Mouse (Mus musculus) urinary bladder, postnatal 10 days (tissue): Measurements from ENCODE around the gene Cpeb3.
A peak's percentile ranks its signal among the peaks of the same experiment; 100 is the strongest.
"Not testable (repeated sequence)": the region's sequence is repeated elsewhere in the genome, so short reads cannot be mapped to it uniquely, and the experiment has no call there.

ENCODE experiments used
- DNase-seq: peaks from one replicate; pipeline ENCODE4 v3.0.0; 2022; ENCODE audit warnings: low spot score

Gene Cpeb3

DNA sequence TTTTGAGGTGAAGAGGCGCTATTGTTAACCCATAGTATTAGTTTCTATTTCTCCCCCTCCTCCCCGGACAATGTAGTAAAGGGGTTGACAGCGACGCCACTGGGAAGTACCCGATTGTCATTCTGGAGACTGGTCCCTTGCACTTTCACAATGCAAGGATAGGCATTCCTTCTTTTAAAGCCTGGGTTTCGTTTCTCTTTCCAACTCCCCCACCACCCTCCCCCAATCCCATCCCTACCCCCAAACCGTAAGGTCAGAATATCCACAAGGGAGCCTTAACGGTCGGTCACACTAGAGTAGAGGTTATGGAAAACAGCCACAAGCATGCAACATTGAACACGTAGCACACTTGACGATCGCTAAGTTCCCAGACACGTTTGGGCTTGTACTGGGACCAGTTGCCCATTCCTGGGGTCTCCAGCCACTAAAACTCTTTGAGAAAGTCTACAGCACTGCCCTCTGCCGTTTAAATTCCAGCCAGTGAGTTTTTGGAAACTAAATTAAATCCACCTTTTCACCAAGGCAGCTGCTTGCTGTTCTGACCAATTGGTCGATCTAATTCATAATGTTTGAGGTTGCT is at the start of gene Cpeb3:
Gene Cpeb3 (minus strand): TSS at position 426 of the 580 bp plus-strand sequence.
- no peak for DNase-seq

GRCm38 (mm10) chr19:37255321-37255720 is 46.9 kb upstream of the Cpeb3 start:
- no peak for DNase-seq

DNA sequence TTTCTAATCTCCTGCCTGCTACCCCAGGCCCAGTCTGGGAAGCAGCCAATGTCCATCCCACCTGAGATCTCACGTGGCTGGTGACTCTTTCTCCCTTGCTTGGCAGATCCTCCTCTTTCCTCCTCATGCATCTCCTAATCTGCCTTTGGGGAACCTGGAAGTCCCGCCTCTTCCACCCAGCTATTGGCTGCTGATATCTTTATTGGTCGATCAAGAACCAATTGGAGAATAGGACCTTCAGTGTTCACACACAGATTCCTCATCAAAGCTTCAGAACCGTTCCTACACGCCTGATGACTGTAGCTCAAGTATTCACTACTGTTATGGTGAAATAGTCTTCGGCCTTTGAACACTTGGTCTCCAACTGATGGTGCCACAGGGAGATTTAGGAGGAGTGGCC is 43.7 kb upstream of the Cpeb3 start:
- DNase-seq, result no peak

DNA sequence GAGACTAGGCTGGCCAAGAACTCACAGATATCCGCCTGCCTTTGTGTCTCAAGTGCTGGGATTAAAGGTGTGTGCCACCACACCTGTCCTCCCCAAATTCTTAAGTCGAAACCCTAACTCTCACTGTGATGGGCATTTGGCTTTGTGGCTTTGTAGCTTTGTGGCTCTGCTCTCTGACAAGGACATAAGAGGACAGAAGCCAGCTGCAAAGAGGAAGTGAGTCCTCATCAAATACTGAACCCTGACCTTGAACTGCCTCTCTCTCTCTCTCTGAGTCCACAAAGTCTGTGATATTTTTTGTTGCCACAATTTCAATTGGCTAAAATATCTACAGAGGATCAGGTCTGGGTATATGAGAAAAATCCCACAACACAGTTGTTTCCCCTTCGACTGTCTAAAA is 39.8 kb upstream of the Cpeb3 start:
- DNase-seq, result no peak

DNA sequence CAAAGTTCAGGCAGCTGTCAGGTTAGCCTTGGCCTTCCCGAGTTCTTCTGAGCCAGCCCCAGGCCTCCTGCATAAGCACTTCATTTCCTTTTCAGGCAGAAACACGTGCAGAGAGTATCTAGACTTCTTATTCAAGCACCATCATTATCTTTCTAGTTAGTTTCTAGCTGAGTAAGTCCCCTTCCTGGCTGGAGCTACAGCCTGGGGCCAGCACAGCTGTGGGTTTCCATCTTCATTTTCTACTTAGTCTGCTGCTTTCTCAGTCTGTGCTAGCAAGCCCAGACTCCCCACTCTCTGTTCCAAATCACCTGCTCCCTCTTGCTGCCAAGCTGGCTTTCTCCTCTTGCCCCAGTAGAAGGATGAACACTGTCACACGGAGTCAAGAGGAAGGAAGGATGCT is 38.5 kb upstream of the Cpeb3 start:
- DNase-seq, result no peak

GRCm38 (mm10) chr19:37242707-37243106 is 34.3 kb upstream of the Cpeb3 start:
- no peak for DNase-seq

DNA sequence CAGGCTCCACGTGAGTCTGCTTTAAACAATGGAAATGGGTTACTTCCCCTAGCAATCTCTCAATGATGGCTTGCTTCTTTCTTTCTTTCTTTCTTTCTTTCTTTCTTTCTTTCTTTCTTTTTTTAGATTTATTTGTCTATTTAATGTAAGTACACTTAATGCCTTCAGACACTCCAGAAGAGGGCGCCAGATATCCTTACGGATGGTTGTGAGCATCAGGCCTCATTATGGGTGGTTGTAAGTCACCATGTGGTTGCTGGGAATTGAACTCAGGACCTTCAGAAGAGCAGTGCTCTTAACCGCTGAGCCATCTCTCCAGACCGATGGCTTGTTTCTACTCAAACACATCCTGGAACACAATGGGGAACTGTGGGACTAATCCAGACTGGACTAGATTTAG is 32.8 kb upstream of the Cpeb3 start:
- no peak for DNase-seq

GRCm38 (mm10) chr19:37239096-37239495 is 30.7 kb upstream of the Cpeb3 start:
- no peak for DNase-seq

GRCm38 (mm10) chr19:37238651-37239050 is 30.2 kb upstream of the Cpeb3 start:
- DNase-seq, result no peak

DNA sequence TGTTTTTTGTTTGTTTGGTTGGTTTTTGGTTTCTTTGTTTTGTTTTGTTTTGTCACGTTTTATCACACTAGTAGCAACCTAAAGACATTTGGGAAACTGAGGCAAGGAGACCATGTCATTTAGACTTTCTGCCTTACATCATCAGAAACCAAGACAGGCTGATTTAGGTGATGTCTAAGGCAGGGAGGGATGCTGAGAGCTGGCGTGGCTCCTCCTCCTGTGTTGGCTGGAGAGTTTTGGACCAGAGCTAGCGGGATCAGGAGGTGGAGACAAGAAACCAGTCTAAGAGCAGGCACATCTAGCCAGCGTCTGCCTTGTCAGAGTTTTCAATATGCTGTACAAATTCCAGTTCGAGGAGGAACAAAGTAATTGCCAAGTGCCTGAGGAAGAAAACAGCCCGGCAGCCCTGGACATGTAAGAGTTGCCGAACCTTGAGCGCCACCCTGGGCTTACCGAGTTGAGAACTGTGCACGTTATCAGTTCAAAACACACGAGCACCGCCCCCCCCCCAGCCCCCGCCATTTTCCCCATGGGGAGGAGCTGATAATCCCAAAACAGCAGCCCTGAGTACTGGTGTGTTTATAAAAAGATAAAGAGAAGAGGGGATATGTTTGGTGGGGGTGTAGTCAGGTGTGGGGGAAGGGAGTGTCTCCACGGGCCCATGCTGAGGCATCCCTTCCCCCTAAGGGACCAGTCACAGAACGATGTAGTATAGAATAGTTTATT is 29.5 kb upstream of the Cpeb3 start:
- no peak for DNase-seq

DNA sequence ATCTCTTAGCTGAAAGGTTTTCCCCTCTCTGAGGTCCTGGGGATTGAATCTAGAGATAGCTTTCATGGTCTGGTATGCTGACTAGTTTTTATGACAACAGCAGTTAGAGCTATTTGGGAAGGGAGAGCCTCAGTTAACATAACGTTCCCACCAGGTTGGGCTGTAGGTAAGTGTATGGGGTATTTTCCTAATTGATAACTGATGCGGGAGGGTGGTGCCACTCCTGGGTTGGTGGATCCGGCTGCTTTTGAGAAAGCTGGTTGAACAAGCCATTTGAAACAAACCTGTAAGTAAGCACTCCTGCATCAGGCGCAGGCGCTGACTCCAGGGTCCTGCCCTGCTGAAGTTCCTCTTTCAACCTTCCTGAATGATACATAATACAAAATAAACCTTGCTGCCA is 28.9 kb upstream of the Cpeb3 start:
- DNase-seq, result no peak

- no peak for DNase-seq
Measured at GRCm38 (mm10) chr19:37235818-37236217, 27.4 kb upstream of the Cpeb3 start.

- DNase-seq, result no peak
Measured at GRCm38 (mm10) chr19:37233561-37234539, 25.4 kb upstream of the Cpeb3 start.

DNA sequence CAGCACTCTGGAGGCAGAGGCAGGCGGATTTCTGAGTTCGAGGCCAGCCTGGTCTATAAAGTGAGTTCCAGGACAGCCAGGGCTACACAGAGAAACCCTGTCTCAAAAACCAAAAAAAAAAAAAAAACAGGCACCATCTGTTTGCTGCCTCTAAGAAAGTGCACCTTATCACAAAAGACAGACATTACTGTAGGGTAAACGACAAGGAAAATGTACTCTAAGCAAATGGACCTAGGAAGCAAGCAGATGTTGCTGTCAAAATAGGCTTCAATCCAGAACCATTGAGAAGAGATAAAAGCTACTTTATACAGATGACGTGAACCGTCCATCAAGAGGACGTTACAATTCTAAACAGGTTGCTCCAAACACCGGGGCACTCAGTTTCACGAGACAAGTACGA is 24.2 kb upstream of the Cpeb3 start:
- DNase-seq, result not testable (repeated sequence)

DNA sequence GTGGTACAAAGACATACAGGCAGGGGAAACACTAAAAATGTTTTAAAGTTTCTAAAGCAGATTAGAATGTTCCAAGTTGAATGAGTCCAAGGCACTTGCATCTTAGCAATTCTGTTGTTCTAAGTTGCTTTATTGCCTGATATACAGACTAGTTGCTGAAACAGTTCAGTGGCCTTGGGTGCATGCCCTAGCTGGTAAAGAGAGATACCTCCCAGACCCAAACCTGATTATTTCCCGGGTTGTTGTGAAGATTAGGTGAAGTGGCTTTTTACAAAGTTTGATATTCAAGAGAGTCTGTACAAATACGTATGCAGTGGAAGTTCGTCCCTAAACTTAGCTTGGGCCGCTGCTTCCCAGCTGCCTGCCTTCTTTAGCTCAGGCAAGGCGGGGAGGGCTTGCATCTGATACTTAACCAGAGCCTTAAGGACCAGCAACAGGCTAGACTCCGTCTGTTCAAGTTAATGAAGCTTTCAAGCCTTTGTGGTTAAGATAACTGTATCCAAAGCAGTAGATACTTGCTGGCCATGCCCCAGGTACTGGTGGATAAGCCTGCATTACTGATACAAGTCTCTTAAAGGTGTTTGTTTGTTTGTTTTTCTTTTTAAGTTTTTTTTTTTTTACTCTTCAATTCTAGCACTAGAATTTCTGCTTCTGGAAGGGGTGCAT is 16.9 kb upstream of the Cpeb3 start:
- DNase-seq, result no peak

GRCm38 (mm10) chr19:37214711-37215110 is 6.3 kb upstream of the Cpeb3 start:
- no peak for DNase-seq

DNA sequence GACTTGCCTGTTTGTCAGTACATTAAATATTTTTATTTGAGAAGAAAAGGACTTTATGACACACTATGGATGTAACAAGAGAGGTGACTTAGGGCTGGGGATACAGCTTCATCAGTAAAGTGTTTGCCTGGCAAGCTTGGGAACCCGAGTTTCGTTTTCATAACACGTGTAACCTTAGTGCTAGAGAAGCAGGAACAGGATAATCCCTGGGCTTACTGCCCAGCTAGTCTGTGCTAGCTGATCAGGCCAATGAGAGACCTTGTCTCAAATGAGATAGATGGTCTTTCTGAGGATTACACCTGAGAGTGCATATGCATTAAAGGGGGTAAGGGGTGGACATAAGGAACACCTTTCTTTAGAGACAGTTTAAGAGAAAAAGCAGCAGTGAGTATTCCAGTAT is 3.0 kb upstream of the Cpeb3 start:
- no peak for DNase-seq

DNA sequence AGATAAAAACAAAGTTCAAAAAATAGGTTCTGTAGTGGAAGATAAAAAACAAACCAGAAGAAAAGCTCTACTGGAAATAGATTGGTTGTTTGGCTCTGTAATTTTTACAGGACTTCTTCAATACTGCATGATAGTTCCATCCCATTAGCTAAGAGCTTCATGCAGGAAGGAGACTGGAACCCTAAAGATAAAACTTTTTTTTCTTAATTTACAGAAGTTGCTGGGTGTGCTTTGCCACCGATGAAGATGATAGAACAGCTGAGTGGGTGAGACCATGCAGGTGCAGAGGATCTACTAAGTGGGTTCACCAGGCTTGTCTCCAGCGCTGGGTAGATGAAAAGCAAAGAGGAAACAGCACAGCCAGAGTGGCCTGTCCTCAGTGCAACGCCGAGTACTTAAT is 2.1 kb upstream of the Cpeb3 start:
- DNase-seq, result no peak

DNA sequence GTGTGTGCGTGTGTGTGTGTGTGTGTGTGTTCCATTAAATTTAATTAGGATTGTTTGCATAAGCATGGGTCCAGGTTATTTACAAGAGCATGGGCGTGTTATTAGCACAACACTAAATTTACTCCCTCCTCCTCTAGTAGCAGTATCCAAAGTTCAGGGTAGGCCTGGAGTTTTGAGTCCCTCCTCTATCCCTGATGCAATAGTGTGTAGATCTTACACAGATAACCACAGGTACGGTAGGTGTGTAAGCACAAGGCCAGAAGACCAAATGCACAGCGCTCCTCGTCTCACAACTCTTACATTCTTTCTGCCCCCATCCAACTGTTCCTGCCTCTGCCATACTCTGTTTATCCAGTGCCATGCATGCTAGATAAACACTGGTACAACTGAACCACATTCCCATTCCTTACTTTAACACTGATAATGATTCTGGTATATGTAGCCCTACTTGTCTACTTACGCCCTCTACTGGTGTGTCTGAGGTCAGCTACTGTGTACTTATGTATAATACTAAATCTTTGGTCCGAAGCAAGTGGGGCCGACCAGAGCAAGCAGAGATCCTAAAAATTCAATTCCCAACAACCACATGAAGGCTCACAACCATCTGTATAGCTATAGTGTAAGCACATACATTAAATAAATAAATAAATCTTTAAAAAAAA is 1.2 kb upstream of the Cpeb3 start:
- DNase-seq, result no peak

DNA sequence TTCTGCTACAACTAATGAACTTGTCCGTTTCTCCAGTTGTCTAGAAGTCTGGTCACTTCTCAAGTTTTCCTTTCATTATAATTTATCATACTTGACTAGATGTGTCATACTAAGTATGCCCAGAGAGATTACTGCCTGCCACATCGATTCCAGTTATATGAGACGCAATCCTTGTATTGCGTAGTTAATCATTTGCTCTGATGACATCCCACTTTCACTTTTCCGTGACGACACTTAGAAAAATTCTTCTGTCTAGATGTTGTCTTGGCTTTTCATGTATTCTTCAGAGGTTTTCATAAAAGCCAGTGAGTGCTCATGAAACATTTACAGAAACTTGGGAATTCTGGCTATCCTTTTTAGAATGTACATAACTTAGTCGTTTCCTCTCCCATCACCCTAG is 585 bp upstream of the Cpeb3 start:
- DNase-seq, result no peak

- DNase-seq, result peak; percentile 45
Measured at GRCm38 (mm10) chr19:37207303-37208175, 862 bp downstream of the Cpeb3 start, which contains the start of gene March5. Gene March5 (plus strand): TSS chr19:37207543.
